Mouse (Mus musculus): Measurements from ENCODE around the gene Pnrc1.

The Pnrc1 gene

GRCm38 (mm10) chr4:33224003-33224675 lies 65.8 kb downstream of the Pnrc1 start:
- DNase-seq (ENCODE audit: low spot score in 2 of 2) = no peak

GRCm38 (mm10) chr4:33221847-33222246 lies 68.1 kb downstream of the Pnrc1 start:
- DNase-seq (ENCODE audit: low spot score in 2 of 2) = no peak

GRCm38 (mm10) chr4:33208881-33209841 lies 80.8 kb downstream of the Pnrc1 start, which contains the start of gene Srsf12:
TSS of gene Srsf12 (plus strand) at chr4:33208991.
- DNase-seq (ENCODE audit: low spot score in 2 of 2) = peak in 1 of 2 experiments; percentile 46

GRCm38 (mm10) chr4:33207551-33207950 lies 82.4 kb downstream of the Pnrc1 start:
- no peak for DNase-seq (ENCODE audit: low spot score in 2 of 2)

- DNase-seq (ENCODE audit: low spot score in 2 of 2) = peak in 1 of 2 experiments; percentile 30
Measured at GRCm38 (mm10) chr4:33204682-33205081, 85.3 kb downstream of the Pnrc1 start.

GRCm38 (mm10) chr4:33198117-33198516 lies 91.8 kb downstream of the Pnrc1 start:
- no peak for DNase-seq (ENCODE audit: low spot score in 2 of 2)

Measured in left cerebral cortex, adult 9 months (tissue).